Mouse (Mus musculus) spleen, postnatal 36 days (tissue): ENCODE data around the gene Kcnh7.

Experiments
- DNase-seq, 2 experiments: peaks; one replicate each; pipeline ENCODE4 v3.0.0; 2022; ENCODE audit warnings: low spot score in 2 of 2, mixed read lengths in 1 of 2

Gene Kcnh7

DNA sequence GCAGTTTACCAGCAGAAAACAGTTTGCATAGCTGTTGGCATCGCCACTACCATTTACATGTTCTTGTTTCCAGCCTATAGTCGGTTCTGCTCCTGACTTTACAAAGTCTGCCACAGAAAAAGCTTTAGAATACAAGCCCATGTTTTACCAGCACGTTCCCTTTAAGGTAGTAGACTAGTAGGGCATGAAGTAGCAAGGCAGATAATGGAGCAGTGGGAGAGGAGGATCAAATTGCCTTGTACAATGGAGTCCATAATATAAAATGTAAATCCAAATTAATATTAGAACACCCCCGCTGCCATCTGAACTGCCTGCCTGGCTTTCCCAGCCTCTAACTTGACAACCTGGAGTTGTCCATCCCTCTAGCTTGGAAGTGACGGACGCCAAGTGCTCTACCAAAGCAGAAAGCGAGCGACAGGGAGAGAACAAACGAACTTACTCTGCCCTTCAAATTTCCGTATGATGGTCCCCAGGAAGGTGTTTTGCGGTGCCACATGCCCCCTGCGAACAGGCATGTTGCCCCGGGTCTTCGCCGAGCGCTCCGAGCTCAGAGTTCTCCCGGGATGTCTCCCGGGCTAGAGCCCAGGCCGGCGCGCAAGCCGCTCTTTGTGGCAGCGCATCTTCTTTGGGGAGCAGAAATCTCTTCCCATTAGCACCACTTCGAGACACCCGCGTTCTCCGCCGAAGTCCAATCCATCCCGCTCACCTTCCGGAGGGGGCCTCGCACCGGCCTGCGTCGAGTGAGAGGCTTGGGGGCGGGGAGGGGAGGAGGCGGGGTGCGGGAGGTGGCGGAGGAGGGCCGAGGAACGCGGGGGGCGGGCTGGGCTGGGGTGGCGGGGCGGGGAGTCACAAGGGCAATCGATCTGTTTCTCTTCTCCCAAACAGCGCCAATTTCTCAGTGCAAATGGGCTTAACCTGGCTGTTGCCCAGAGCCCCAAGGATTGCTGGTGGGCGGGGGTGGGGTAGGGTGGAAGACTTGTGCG is at the start of gene Kcnh7:
Gene Kcnh7 (minus strand): TSS at position 725 of the 983 bp plus-strand sequence.
- DNase-seq: no peak

GRCm38 (mm10) chr2:63207435-63207834 is 23.3 kb upstream of the Kcnh7 start:
- DNase-seq: no peak

DNA sequence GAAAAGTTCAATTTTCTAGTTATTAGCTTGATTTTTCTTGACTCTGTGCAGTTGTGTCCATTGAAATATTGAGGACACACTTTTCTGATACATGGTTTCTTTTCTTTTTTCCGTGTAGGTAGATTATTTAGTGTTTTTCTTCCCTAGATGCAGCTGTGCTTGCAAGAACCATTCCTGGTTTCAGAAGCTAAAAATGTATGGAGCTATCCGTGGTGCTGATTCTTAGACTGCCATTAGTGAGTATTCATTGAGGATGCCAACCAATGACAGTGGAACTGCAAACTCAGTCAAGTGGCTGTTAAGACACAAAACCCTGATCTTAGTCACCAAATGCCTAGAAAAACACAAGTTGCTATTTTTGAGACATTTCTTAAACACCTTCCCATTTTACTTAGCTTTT is 1.9 kb upstream of the Kcnh7 start:
- DNase-seq: no peak

DNA sequence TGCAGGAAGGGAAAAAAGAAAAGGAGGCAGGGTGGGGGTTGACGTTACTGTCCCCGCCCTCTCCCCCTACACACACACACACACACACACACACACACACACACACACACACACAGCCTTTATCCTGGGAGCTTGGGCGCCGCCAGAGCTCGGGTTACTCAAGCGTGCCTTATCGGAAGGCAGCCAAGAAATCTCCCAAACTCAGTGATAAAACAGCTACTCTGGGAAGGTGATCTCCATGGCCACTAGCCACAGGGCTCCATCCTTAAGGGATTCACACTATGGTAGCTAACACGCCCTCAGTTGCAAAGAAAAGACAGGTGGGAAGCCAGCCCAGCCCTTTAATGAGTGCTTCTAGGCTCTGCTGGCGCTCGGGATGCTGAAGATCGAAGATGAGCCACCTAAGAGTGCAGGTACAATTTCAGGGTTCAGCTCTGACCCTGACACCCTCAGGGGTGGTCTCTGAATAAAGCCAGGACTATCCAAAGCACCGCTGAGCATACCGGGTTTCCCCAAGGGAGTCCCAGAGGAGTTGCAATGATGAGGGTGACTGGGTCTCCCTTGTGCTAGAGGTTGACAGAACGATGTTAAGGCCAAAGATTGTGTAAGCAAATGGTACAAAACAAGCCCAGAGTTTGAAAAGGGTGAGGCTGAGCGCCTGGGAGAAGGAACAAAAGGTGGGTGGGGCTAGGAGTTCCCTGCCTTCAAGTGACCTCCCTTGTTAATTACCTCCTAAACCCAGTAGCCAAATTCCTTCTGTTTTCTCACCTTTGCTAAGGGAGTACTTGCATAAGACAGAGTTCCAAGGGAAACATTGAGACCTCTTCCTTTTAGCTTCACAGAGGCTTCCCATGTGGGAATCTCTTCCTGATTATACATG is 704 bp upstream of the Kcnh7 start:
- no peak for DNase-seq

DNA sequence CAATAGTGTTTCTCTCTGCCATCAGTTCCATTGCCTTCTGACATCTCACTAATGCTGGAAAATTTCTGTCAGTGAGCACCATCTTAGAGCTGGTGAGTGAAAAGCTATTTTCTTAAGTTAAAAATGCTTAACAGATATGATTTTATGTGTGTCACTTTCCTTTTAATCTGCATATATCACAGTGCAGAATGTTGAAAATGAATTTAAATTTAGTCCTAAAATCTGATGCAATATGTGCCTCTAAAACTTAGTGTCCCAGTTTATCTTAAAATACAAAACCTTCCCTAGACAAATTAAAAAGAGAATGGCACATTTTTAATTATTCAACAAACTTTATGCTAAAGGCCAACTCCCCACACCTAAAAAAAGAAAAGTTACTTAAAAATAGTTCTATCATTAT is 30.4 kb downstream of the Kcnh7 start:
- no peak for DNase-seq

GRCm38 (mm10) chr2:63127762-63128516 is 56.1 kb downstream of the Kcnh7 start:
- DNase-seq: no peak

- no peak for DNase-seq
These were observed 63.8 kb downstream of the Kcnh7 start for GRCm38 (mm10) chr2:63120316-63120715.

GRCm38 (mm10) chr2:63117209-63118193 is 66.6 kb downstream of the Kcnh7 start:
- DNase-seq: no peak

DNA sequence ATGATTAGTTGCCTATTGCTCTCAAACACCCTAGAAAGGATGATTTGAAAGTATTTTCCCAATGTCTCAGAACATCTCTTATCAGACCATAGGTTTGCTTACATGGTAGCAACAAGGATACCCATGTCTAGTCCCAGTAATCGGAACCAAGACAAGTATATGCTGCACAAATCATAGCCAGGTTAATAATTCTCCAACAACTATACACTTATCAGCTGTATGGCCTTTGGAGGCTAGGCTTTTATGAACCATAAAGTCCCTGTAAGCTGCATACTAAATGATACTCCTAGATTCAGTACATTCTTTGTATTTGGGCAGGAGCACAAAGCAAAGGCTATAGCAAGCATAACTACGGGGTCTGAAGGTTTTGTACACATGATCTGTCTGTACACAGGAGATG is 78.1 kb downstream of the Kcnh7 start:
- DNase-seq: no peak

DNA sequence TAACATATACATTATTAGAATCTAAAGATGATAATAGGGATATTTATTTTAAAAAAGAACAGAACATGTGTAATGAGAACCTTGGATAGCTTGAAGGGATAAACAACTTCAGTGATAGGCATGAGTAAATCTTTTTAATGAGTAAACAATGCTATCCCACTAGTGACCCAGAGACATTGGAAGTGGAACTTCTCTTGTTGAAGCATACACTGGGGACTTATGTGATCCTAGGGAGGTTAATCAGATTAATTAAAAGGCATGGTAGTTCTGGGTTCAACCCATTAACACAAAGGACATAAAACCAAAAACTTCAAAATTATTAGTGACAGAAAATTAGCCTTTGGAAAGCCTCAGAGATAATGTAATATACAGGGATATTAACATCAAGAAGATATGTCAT is 84.4 kb downstream of the Kcnh7 start:
- DNase-seq: no peak

GRCm38 (mm10) chr2:63091775-63092174 is 92.3 kb downstream of the Kcnh7 start:
- DNase-seq: no peak

- DNase-seq: no peak
These were observed 93.6 kb downstream of the Kcnh7 start for GRCm38 (mm10) chr2:63090447-63090846.

DNA sequence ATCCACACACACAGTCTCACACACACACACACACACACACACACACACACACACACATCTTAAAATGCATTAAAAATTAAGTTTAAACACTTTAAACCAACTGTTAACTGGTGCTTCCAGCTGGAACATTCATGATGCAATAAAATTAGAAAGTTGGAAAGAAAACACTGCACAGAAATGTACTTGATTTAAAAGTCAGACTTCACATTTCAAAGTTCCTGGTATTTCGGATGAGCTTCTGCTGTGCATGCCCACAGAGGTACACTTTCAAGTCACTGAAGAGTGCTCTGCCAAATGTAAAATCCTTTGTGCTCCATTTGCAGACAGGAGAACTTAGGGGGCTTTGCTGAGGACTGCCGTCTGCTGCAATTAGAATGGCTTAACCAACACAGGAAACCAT is 125.7 kb downstream of the Kcnh7 start:
- no peak for DNase-seq

DNA sequence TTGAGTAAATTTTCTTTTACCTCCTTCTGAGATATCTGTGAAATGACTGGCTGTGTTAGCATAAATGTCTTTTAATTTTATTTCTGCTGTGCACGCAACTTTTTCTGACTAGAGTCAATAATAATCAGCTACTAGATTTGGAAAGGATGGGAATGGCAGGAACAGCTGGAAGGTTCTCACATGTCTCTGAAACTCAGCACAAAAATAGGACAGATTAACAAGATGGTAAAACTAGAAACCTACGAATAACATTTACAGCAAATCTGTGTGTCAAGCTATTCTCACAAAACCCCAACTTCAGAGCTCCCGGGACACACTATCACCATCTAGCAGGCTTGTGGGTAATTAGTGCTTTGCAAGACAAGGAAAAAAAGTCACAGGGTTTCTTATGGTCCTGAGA is 134.2 kb downstream of the Kcnh7 start:
- no peak for DNase-seq

GRCm38 (mm10) chr2:63039718-63040117 is 144.4 kb downstream of the Kcnh7 start:
- DNase-seq: no peak

- DNase-seq: no peak
These were observed 169.2 kb downstream of the Kcnh7 start for GRCm38 (mm10) chr2:63014909-63015308.

DNA sequence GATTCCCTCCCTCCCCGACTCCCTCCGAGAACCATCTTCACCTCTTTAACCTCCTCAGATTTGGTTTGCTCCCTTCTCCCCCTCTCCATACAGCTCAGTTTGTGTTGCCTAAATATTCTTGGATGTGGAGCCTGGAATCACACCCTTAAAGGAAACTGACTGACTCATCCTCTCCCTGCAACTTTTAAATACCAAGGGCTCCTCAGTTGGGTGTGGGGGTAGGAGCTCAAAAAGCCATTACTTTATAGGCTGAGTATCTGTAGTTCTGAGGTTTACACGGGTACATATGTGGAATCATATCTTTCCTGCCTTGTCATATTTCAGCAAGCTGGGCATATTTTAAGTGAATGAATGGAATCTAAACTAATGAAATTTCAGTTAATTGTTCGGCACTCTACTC is 174.9 kb downstream of the Kcnh7 start:
- DNase-seq: no peak

DNA sequence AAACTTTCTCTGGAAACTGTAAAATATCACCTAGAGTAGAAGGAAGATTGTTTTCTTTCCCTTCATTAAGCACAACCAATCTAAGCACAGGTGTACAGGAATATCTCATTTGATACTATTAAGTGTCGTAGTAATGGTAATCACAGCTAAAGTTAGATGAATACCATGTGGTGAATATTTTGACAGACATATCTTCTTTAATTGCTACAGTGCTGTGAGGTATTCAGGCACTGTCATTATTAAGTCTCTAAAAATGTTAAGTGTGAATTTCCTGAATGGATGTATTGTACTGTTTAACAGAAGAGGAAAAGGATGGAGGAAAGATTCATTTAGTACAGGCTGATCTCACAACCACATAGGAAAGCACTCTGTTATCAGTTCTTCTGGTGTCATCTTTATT is 181.3 kb downstream of the Kcnh7 start:
- DNase-seq: no peak

DNA sequence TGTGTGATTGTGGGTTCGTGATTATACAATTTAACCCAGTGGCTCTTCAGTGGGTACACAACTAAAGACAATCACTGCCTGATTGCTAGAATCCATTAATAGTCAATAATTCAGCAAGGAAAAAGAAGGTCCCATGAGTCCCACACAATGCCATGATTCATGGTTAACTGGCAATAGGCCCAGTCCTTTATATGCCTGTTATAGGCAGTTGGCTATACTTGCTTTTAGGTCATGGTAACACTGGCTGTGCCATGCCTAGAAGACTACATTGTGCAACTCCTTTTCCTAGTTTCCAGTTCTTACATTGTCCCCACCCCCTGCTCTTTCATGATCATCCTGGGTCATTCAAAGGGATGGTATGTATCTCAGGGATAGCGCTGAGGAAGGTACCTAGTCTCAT is 186.4 kb downstream of the Kcnh7 start:
- no peak for DNase-seq

DNA sequence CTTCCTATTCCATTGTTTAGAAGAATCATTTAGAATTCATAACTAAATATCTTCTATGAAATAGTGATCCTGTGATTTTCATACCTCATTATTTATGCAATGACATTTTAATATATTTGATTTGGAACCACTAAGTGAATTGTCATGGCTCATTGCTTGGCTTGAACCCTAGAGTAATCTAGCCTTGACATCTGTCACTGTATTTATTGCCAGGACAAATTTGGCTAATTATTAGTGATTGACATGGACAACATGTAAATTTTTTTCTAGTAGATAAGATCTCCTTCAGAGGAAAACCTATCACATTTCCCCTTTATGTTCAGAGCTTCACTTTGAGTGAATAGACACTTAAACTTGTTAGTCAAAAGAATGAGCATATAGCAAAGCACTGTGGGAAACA is 195.5 kb downstream of the Kcnh7 start:
- no peak for DNase-seq

DNA sequence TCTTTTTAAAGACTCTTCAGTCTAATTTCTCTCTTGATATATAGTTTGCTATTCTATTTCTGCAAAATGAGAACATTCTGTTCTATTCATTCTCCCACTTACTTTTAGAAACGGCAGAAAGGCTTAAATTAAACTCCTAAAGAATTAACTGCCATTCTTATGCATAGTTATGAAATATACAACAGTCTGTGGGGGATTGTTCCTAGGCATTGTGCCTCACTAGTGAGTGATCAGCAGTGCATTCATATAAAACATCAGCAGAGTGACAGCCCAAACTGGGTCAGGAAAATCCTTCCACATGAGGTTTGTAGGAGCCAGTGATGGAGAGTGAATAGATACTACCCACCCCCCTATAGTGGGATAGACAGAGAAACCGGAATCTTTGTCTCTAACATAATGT is 200.2 kb downstream of the Kcnh7 start:
- no peak for DNase-seq
